Mouse (Mus musculus): ENCODE measurements around the gene Fam131b. TPM values are rescaled to one million over a fixed set of nuclear protein-coding genes. Genes with fewer than 3 reads are reported as not detected.

Fam131b gene
- polyA plus RNA-seq, 2 experiments: 0.29 to 2.9 TPM

DNA sequence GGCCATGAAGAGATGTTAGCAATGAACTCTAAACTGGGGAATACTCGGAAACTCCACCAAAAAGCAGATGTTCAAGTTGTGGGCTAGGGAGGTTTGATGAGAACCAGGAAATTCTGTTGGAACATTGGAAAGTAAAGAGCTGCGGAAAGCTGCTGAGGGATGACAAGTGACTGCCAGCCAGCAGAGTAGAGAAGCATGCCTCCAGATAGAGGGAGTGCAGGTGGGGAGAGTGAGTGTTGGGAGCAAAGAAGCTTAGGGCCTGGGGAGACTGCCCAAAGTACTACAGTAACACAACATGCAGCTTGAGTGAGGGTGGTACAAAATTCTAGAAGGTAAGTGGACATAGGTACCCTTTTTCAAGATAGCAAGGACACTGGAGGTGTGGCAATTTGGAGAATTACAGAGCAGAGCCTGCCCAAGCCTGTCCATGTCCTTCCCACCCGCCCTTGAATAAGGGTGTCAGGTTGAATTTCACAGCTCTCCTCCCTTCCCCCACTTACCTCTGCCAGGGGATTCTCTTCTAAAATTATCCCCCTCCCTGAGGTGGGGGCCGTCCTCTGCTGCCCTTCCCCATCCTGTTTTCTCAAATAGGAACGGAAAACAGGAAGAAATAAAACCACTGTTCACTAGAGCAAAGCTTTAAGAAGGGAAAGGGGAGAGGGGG lies 41.4 kb downstream of the Fam131b start:
- no peak for ATAC-seq (ENCODE audit: low FRiP score, low read depth)

DNA sequence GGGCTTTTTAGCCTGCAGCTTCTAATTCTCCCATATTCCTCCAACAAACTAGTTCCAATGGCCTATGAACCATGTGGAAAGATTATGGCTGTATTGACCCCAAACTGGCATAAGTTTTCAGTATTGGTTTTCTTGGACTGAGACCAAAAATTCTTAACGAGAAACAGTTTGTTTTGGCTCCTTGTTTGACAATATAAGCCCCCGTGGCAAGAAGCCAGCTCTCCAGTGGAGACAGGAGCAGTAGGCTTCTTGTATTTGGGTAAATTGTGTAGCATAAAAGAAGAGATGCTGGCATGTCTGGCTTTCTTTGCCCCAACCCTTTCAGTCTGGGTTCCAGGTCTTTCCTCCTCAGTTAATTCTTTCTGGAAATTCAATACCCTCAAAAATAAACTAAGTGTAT lies 48.3 kb downstream of the Fam131b start:
- DNase-seq (ENCODE audit: low spot score) (no peak), ATAC-seq (ENCODE audit: low FRiP score, low read depth) (no peak)
- Histone ChIP-seq H3K27ac (replicated peaks; ENCODE audit: low read depth, low read length) (no peak overlapping the region), H3K9ac (ENCODE audit: low read depth, low read length, severe bottlenecking) (no peak overlapping the region), H3K4me3 (replicated peaks; ENCODE audit: low read length) (no peak overlapping the region), H3K9me3 (ENCODE audit: control insufficient read depth, low read length) (no peaks in the 10 kb centered on the region), H3K27me3 (ENCODE audit: control insufficient read depth, insufficient read depth, low read length) (no peaks in the 10 kb centered on the region), H3K4me1 (ENCODE audit: control insufficient read depth, insufficient read depth, low read length) (no peaks in the 10 kb centered on the region), H3K4me2 (replicated peaks; ENCODE audit: low read depth, low read length, severe bottlenecking) (no peak overlapping the region), H3K36me3 (ENCODE audit: control insufficient read depth, insufficient read depth, low read length) (peaks cover 87% of the 10 kb centered on the region)
- no peak for TF ChIP-seq POLR2A (IDR thresholded peaks at IDR 0.05; ENCODE audit: borderline replicate concordance, extremely low read depth, insufficient read depth, insufficient read length)
- WGBS: 39% methylated on average over 2 of the region's 2 CpGs

More for the DNA sequence above, 41.4 kb downstream of the Fam131b start:
- Histone ChIP-seq H3K4me2 (replicated peaks; ENCODE audit: low read depth, low read length, severe bottlenecking) (no peak overlapping the region), H3K36me3 (ENCODE audit: control insufficient read depth, insufficient read depth, low read length) (peaks cover 56% of the 10 kb centered on the region), H3K9ac (ENCODE audit: low read depth, low read length, severe bottlenecking) (no peak overlapping the region), H3K9me3 (ENCODE audit: control insufficient read depth, low read length) (no peaks in the 10 kb centered on the region), H3K4me3 (replicated peaks; ENCODE audit: low read length) (no peak overlapping the region), H3K4me1 (ENCODE audit: control insufficient read depth, insufficient read depth, low read length) (no peaks in the 10 kb centered on the region; the same call in 1 of the 2 replicates), H3K27me3 (ENCODE audit: control insufficient read depth, insufficient read depth, low read length) (no peaks in the 10 kb centered on the region), H3K27ac (replicated peaks; ENCODE audit: low read depth, low read length) (no peak overlapping the region)
- DNase-seq (ENCODE audit: low spot score): no peak
- no peak for TF ChIP-seq POLR2A (IDR thresholded peaks at IDR 0.05; ENCODE audit: borderline replicate concordance, extremely low read depth, insufficient read depth, insufficient read length)
- WGBS: 70% methylated on average over 5 of the region's 5 CpGs

- peaks cover 6% of the 10 kb centered on the region for H3K4me1 ChIP-seq (ENCODE audit: control insufficient read depth, insufficient read depth, low read length)
- no peak for TF ChIP-seq POLR2A (IDR thresholded peaks at IDR 0.05; ENCODE audit: borderline replicate concordance, extremely low read depth, insufficient read depth, insufficient read length)
- H3K27ac ChIP-seq (replicated peaks; ENCODE audit: low read depth, low read length): no peak overlapping the region
- no peak overlapping the region for H3K4me2 ChIP-seq (replicated peaks; ENCODE audit: low read depth, low read length, severe bottlenecking)
- H3K36me3 ChIP-seq (ENCODE audit: control insufficient read depth, insufficient read depth, low read length): peaks cover 73% of the 10 kb centered on the region
- no peak overlapping the region for H3K9ac ChIP-seq (ENCODE audit: low read depth, low read length, severe bottlenecking)
- H3K9me3 ChIP-seq (ENCODE audit: control insufficient read depth, low read length): no peaks in the 10 kb centered on the region
- H3K4me3 ChIP-seq (replicated peaks; ENCODE audit: low read length): no peak overlapping the region
- no peaks in the 10 kb centered on the region for H3K27me3 ChIP-seq (ENCODE audit: control insufficient read depth, insufficient read depth, low read length)
- ATAC-seq (ENCODE audit: low FRiP score, low read depth) (no peak), DNase-seq (ENCODE audit: low spot score) (no peak)
Observed at GRCm38 (mm10) chr6:42270817-42271216, 53.6 kb downstream of the Fam131b start.

GRCm38 (mm10) chr6:42265391-42266330 lies 58.8 kb downstream of the Fam131b start:
- under 1% methylated on average over 21 of the region's 21 CpGs for WGBS
- Histone ChIP-seq H3K9me3 (ENCODE audit: control insufficient read depth, low read length) (no peaks in the 10 kb centered on the region), H3K4me3 (replicated peaks; ENCODE audit: low read length) (peak overlapping the region; percentile 72), H3K4me1 (ENCODE audit: control insufficient read depth, insufficient read depth, low read length) (peaks cover 8% of the 10 kb centered on the region), H3K27me3 (ENCODE audit: control insufficient read depth, insufficient read depth, low read length) (no peaks in the 10 kb centered on the region), H3K4me2 (replicated peaks; ENCODE audit: low read depth, low read length, severe bottlenecking) (peak overlapping the region; percentile 74), H3K36me3 (ENCODE audit: control insufficient read depth, insufficient read depth, low read length) (peaks cover 33% of the 10 kb centered on the region), H3K27ac (replicated peaks; ENCODE audit: low read depth, low read length) (peak overlapping the region; percentile 85), H3K9ac (ENCODE audit: low read depth, low read length, severe bottlenecking) (peak overlapping the region; percentile 88)
- ATAC-seq (ENCODE audit: low FRiP score, low read depth) (no peak), DNase-seq (ENCODE audit: low spot score) (peak; percentile 15)
- TF ChIP-seq POLR2A (IDR thresholded peaks at IDR 0.05; ENCODE audit: borderline replicate concordance, extremely low read depth, insufficient read depth, insufficient read length): no peak

Other genes with a start within 250 kb of the Fam131b start
- not detected in 2 replicates for gene Tas2r139, start 183.7 kb downstream of the Fam131b start, polyA plus RNA-seq (2012; rRNA removed)
- not detected in 2 replicates for gene Tas2r139, start 183.7 kb downstream of the Fam131b start, polyA plus RNA-seq (2014; fragmentation: Nextera tagmentation; extraction: Ambion mirVana)
- gene Tas2r144, start 109.3 kb downstream of the Fam131b start, polyA plus RNA-seq (2012; rRNA removed): not detected in 2 replicates
- not detected in 2 replicates for gene Tas2r144, start 109.3 kb downstream of the Fam131b start, polyA plus RNA-seq (2014; fragmentation: Nextera tagmentation; extraction: Ambion mirVana)
- gene Gstk1, start 78.7 kb downstream of the Fam131b start, polyA plus RNA-seq (2012; rRNA removed): 12.2 and 16.7 TPM in 2 replicates
- gene Gstk1, start 78.7 kb downstream of the Fam131b start, polyA plus RNA-seq (2014; fragmentation: Nextera tagmentation; extraction: Ambion mirVana): 17.9 and 18.6 TPM in 2 replicates
- 1.2 and 1.3 TPM in 2 replicates for gene Tmem139, start 62.7 kb downstream of the Fam131b start, polyA plus RNA-seq (2012; rRNA removed)
- 1.1 and 1.2 TPM in 2 replicates for gene Tmem139, start 62.7 kb downstream of the Fam131b start, polyA plus RNA-seq (2014; fragmentation: Nextera tagmentation; extraction: Ambion mirVana)
- gene Casp2, start 59.7 kb downstream of the Fam131b start, polyA plus RNA-seq (2012; rRNA removed): 78.1 and 102 TPM in 2 replicates
- gene Casp2, start 59.7 kb downstream of the Fam131b start, polyA plus RNA-seq (2014; fragmentation: Nextera tagmentation; extraction: Ambion mirVana): 53.3 and 54.9 TPM in 2 replicates
- gene Clcn1, start 38.0 kb downstream of the Fam131b start, polyA plus RNA-seq (2012; rRNA removed): 1.9 TPM in 2 replicates
- gene Clcn1, start 38.0 kb downstream of the Fam131b start, polyA plus RNA-seq (2014; fragmentation: Nextera tagmentation; extraction: Ambion mirVana): 0.29 and 0.61 TPM in 2 replicates
- gene Zyx, start 25.0 kb upstream of the Fam131b start, polyA plus RNA-seq (2012; rRNA removed): 176 and 232 TPM in 2 replicates
- 152 and 159 TPM in 2 replicates for gene Zyx, start 25.0 kb upstream of the Fam131b start, polyA plus RNA-seq (2014; fragmentation: Nextera tagmentation; extraction: Ambion mirVana)
- 17.7 and 18.3 TPM in 2 replicates for gene Epha1, start 48.6 kb upstream of the Fam131b start, polyA plus RNA-seq (2012; rRNA removed)
- gene Epha1, start 48.6 kb upstream of the Fam131b start, polyA plus RNA-seq (2014; fragmentation: Nextera tagmentation; extraction: Ambion mirVana): 7.4 and 8.8 TPM in 2 replicates
- 0.17 and 0.28 TPM in 2 replicates for gene Tas2r143, start 75.6 kb upstream of the Fam131b start, polyA plus RNA-seq (2012; rRNA removed)
- not detected in 2 replicates for gene Tas2r143, start 75.6 kb upstream of the Fam131b start, polyA plus RNA-seq (2014; fragmentation: Nextera tagmentation; extraction: Ambion mirVana)
- 0.11 TPM in 1 of 2 replicates, not detected in the other for gene Tas2r135, start 80.8 kb upstream of the Fam131b start, polyA plus RNA-seq (2012; rRNA removed)
- not detected in 2 replicates for gene Tas2r135, start 80.8 kb upstream of the Fam131b start, polyA plus RNA-seq (2014; fragmentation: Nextera tagmentation; extraction: Ambion mirVana)
- not detected in 2 replicates for gene Tas2r126, start 109.9 kb upstream of the Fam131b start, polyA plus RNA-seq (2012; rRNA removed)
- not detected in 2 replicates for gene Tas2r126, start 109.9 kb upstream of the Fam131b start, polyA plus RNA-seq (2014; fragmentation: Nextera tagmentation; extraction: Ambion mirVana)
- gene Olfr458, start 140.6 kb upstream of the Fam131b start, polyA plus RNA-seq (2012; rRNA removed): not detected in 2 replicates
- not detected in 2 replicates for gene Olfr458, start 140.6 kb upstream of the Fam131b start, polyA plus RNA-seq (2014; fragmentation: Nextera tagmentation; extraction: Ambion mirVana)
- gene Olfr457, start 151.7 kb upstream of the Fam131b start, polyA plus RNA-seq (2012; rRNA removed): not detected in 2 replicates
- gene Olfr457, start 151.7 kb upstream of the Fam131b start, polyA plus RNA-seq (2014; fragmentation: Nextera tagmentation; extraction: Ambion mirVana): 0.07 TPM in 1 of 2 replicates, not detected in the other
- gene Olfr456, start 162.6 kb upstream of the Fam131b start, polyA plus RNA-seq (2012; rRNA removed): not detected in 2 replicates
- gene Olfr456, start 162.6 kb upstream of the Fam131b start, polyA plus RNA-seq (2014; fragmentation: Nextera tagmentation; extraction: Ambion mirVana): not detected in 2 replicates
- gene Olfr455, start 222.9 kb upstream of the Fam131b start, polyA plus RNA-seq (2012; rRNA removed): not detected in 2 replicates
- gene Olfr455, start 222.9 kb upstream of the Fam131b start, polyA plus RNA-seq (2014; fragmentation: Nextera tagmentation; extraction: Ambion mirVana): not detected in 2 replicates